ENCODE assay signal across 8 mouse cellular contexts in genomic region chr19:18631644-18632219, GRCm38 (mm10). TPM values are rescaled to one million over a fixed set of nuclear protein-coding genes. Genes with fewer than 3 reads are reported as not detected.
A peak's percentile ranks its signal among the peaks of the same experiment; 100 is the strongest.
DNase-seq lines count a peak whose midpoint lies in the region; ATAC-seq lines count a peak whose summit lies in the region.

Gene Ostf1 (minus strand): TSS chr19:18631823.
Gene Nmrk1 (plus strand): TSS chr19:18631950.

- H3K27me3 ChIP-seq in hindbrain, embryonic 15.5 days = peaks cover 7% of the 10 kb centered on the region; the same call in 1 of the 2 replicates

- H3K36me3 ChIP-seq in hindbrain, embryonic 15.5 days = no peaks in the 10 kb centered on the region

- peak within 1 kb of the TSS; percentile 51 for H3K9ac ChIP-seq in hindbrain, embryonic 15.5 days

- H3K4me1 ChIP-seq in hindbrain, embryonic 15.5 days (replicated peaks) = peaks cover 13% of the 10 kb centered on the region

- H3K4me3 ChIP-seq in hindbrain, embryonic 15.5 days = peak within 1 kb of the TSS; percentile 68

- WGBS in hindbrain, embryonic 15.5 days = under 1% methylated on average over 51 of the region's 51 CpGs

- ATAC-seq in hindbrain, embryonic 15.5 days (ENCODE audit: low FRiP score, low read depth) = peak; percentile 99

- peak within 1 kb of the TSS; percentile 56 for H3K27ac ChIP-seq in hindbrain, embryonic 15.5 days (replicated peaks)

- H3K9me3 ChIP-seq in hindbrain, embryonic 15.5 days = no peaks in the 10 kb centered on the region

- peak within 1 kb of the TSS; percentile 88 for H3K4me2 ChIP-seq in hindbrain, embryonic 15.5 days

- DNase-seq in T-cell, adult 2 months (ENCODE audit: low spot score) = peak; percentile 82
- peak; percentile 93 to 96 for DNase-seq in cerebellum, postnatal 36 days
- peak; percentile 92 to 94 for DNase-seq in frontal cortex, postnatal 36 days (ENCODE audit: low spot score in 2 of 2)
- peak; percentile 86 for DNase-seq in left cerebral cortex, adult 11 months (ENCODE audit: low spot score)
- peak; percentile 98 to 99 for DNase-seq in lung, postnatal 4 days
- DNase-seq in retina, postnatal 7 days (ENCODE audit: low read depth, low spot score) = peak; percentile 87
- peak; percentile 97 for DNase-seq in urinary bladder, adult 2 months (ENCODE audit: low spot score)

RNA-seq across cellular contexts. Expression of gene Ostf1, which starts in this region (rescaled TPM):
- 53.1 and 56.7 TPM in 2 replicates for polyA plus RNA-seq in hindbrain, embryonic 15.5 days (2015; fragmentation: Nextera tagmentation; extraction: Ambion mirVana)
- polyA plus RNA-seq in urinary bladder, adult 2 months (2012; rRNA removed) = 85.0 and 103 TPM in 2 replicates

RNA-seq across cellular contexts. Expression of gene Nmrk1, which starts in this region (rescaled TPM):
- 9.3 and 10.0 TPM in 2 replicates for polyA plus RNA-seq in hindbrain, embryonic 15.5 days (2015; fragmentation: Nextera tagmentation; extraction: Ambion mirVana)
- polyA plus RNA-seq in urinary bladder, adult 2 months (2012; rRNA removed) = 12.6 and 14.7 TPM in 2 replicates

Comparison
In these comparisons a context has a peak if more than half of its experiments do, and no peak if none do; other contexts are left out.
1. Peak in every context shown above with its lines: DNase-seq, ATAC-seq, H3K4me3 ChIP-seq and H3K27ac ChIP-seq.